Mouse (Mus musculus): ENCODE measurements around the gene Zdhhc14. TPM values are rescaled to one million over a fixed set of nuclear protein-coding genes. Genes with fewer than 3 reads are reported as not detected.

Gene Zdhhc14
- polyA plus RNA-seq, 1 experiment from 2014 or later = 2.2 TPM

DNA sequence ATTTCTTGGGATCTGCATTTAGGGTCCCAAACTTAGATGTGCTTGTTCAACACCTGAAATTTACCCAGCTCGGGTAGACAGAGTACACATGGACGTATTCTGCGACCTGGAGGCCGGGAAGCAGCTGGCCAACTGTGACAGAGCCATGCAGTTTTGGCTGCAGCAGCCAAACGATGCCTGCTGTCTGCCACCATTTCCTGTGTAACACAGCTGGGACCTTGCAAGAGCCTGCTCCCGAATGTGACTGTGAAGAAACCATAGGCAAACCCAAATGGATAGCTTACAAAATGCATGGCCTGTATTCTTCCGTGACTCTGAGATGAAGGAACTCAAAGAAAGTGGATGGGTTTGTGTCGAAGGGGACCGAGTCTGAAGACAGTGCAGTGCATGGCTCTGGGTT is 4.2 kb upstream of the Zdhhc14 start:
- Histone ChIP-seq H3K9me3 (no peaks in the 10 kb centered on the region), H3K4me1 (replicated peaks) (0 out of 2 replicates have a peak, but pooled peaks cover 4% of the 10 kb centered on the region), H3K27ac (no peak overlapping the region), H3K9ac (replicated peaks) (no peak overlapping the region), H3K4me2 (no peak overlapping the region), H3K27me3 (peaks cover 5% of the 10 kb centered on the region), H3K36me3 (no peaks in the 10 kb centered on the region), H3K4me3 (replicated peaks) (no peak overlapping the region)
- WGBS = 56% methylated on average over 9 of the region's 9 CpGs
- ATAC-seq (ENCODE audit: insufficient number of reproducible peaks, insufficient read depth, low FRiP score, low TSS enrichment, low read depth) = no peak

DNA sequence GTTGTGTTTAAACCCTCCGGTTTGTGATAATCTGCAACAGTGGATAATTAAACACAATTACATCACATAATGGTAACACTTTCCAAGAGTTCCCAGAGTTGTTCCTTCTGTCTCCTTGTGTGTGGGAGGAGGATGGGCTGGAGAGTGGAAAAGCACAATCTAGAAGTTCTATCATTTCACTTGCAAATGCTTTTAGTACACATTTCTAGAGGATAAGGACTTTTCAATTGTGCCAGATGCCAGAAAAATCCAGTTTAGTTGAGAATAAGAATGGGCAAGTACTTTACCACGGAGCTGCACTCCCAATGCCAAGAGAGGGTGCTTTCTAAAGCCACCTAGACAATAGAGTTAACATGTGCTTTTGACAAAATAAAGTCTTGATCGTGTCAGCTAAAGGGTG is 2.0 kb upstream of the Zdhhc14 start:
- no peak for ATAC-seq (ENCODE audit: insufficient number of reproducible peaks, insufficient read depth, low FRiP score, low TSS enrichment, low read depth)
- Histone ChIP-seq H3K4me2 (no peak overlapping the region), H3K27me3 (peaks cover 26% of the 10 kb centered on the region), H3K36me3 (no peaks in the 10 kb centered on the region), H3K27ac (no peak overlapping the region), H3K9me3 (no peaks in the 10 kb centered on the region), H3K9ac (replicated peaks) (no peak overlapping the region), H3K4me3 (replicated peaks) (no peak overlapping the region), H3K4me1 (replicated peaks) (peaks cover 13% of the 10 kb centered on the region)
- WGBS = 87% methylated on average over 3 of the region's 3 CpGs

DNA sequence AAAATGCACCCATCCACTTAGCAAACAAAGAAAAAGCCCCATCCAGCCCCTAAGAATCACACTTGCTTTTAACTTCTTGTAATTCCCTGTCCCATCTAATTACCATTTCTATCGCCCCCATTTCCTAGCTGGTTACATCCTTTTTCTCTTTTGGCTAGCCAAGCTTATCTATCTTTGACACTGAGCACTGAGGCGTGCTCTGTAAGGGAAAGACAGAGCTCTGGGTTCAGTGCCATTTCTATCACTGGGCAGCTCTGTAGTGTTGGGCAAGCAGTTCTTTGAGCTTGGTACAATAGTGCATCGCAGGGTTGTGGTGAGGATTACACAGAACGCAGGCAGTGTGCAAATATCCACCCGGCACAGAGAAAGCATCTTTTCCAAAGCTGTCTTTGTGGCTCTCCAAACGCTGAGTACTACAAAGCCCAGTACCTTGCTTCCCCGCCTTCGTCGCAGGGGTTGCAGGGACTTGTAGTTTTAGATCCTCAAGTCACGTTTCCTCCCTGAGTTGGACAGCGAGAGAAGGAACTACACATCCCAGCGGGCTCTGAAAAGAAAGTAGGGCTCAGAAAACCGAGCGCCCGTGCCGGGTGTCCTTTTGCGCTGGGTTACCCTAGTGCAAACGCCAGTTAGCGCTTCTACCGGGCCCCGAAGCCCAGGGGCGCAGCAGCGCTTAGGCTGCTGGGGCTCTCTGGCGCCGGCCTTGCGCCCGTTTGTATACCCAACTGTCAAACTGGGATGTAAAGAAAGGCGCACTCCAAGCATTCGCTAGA is 1.1 kb upstream of the Zdhhc14 start:
- under 1% methylated on average over 29 of the region's 29 CpGs for WGBS
- Histone ChIP-seq H3K4me3 (replicated peaks) (peak overlapping the region; percentile 76), H3K4me1 (replicated peaks) (peaks cover 13% of the 10 kb centered on the region), H3K9ac (replicated peaks) (peak overlapping the region; percentile 70), H3K9me3 (no peaks in the 10 kb centered on the region), H3K27ac (peak overlapping the region; percentile 88), H3K27me3 (peaks cover 29% of the 10 kb centered on the region), H3K4me2 (peak overlapping the region; percentile 99), H3K36me3 (no peaks in the 10 kb centered on the region)
- ATAC-seq (ENCODE audit: insufficient number of reproducible peaks, insufficient read depth, low FRiP score, low TSS enrichment, low read depth) = peak; percentile 90

DNA sequence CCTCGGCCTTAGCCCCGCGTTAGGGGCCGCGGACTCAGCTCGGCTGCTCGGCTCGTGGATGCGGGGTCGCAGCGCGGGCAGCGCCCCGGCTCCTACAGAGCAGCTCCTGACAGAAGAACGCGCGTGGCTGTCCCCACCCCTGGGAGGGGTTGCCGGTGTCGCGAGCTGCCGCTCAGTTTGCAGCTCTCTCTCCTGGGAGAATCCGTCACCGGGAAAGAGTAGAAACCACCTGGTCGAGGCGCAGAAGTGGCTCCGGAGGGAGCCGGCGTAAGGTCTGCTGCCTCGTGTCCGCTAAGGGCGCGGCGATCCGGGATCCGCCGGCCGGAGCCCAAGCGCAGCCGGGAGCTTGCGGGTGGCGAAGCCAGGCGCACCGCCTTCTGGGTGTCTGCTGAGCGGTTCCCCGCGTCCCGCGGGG is 396 bp downstream of the Zdhhc14 start:
- peak overlapping the region; percentile 70 for H3K9ac ChIP-seq (replicated peaks)
- peak; percentile 17; the same call in 1 of the 2 replicates for ATAC-seq (ENCODE audit: insufficient number of reproducible peaks, insufficient read depth, low FRiP score, low TSS enrichment, low read depth)
- H3K4me3 ChIP-seq (replicated peaks) = peak overlapping the region; percentile 76
- no peaks in the 10 kb centered on the region for H3K9me3 ChIP-seq
- peak overlapping the region; percentile 99 for H3K4me2 ChIP-seq
- peaks cover 29% of the 10 kb centered on the region for H3K27me3 ChIP-seq
- under 1% methylated on average over 48 of the region's 48 CpGs for WGBS
- no peaks in the 10 kb centered on the region for H3K36me3 ChIP-seq
- peak overlapping the region; percentile 59; the same call in 1 of the 2 replicates for H3K27ac ChIP-seq
- peaks cover 13% of the 10 kb centered on the region for H3K4me1 ChIP-seq (replicated peaks)

DNA sequence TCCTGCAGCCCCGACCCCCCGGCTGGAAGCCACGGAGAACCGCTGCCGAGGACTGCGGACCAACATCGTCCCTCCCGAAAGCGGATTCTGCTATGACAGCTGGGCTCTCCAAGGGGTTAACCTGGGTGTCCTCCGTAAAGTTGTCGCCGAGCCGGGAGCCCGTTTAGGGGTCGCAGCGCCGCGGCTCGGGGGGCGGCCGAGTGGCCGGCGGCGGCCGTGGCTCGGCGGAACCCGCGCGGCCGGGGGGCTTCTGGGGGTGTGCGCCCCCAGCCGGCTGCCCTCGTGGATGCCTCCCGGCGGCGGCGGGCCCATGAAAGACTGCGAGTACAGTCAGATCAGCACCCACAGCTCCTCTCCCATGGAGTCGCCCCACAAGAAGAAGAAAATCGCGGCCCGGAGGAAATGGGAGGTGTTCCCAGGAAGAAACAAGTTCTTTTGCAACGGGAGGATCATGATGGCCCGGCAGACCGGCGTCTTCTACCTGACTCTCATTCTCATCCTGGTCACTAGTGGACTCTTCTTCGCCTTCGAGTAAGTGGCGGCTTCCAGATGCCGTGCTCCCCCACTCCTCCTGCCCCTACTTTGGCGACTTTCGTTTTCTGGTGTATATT is 909 bp downstream of the Zdhhc14 start:
- Histone ChIP-seq H3K9me3 (no peaks in the 10 kb centered on the region), H3K36me3 (no peaks in the 10 kb centered on the region), H3K4me2 (peak overlapping the region; percentile 99), H3K4me1 (replicated peaks) (peaks cover 13% of the 10 kb centered on the region), H3K27me3 (peaks cover 34% of the 10 kb centered on the region), H3K9ac (replicated peaks) (peak overlapping the region; percentile 70), H3K27ac (peak overlapping the region; percentile 59; the same call in 1 of the 2 replicates), H3K4me3 (replicated peaks) (peak overlapping the region; percentile 76)
- 4% methylated on average over 42 of the region's 53 CpGs for WGBS
- no peak for ATAC-seq (ENCODE audit: insufficient number of reproducible peaks, insufficient read depth, low FRiP score, low TSS enrichment, low read depth)

DNA sequence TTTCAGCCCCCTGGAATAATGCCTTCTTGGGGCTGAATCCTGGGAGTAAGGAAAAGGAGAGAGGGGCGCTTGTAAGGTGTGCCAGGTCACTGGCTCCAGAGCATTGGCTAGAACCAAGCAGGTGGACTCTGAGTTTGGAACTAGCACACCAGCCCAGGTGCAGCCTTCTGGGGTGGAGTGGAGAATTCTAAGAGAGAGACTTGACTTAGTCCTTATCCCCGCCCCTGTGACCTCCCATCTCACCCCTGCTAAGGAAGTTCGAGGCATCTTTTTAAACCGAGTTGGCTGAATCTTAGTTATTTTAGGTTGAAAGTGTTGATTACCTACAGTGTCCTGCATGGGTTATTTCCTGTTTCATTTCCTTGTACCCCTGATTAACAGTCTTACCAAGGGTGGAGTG is 1.5 kb downstream of the Zdhhc14 start:
- no peaks in the 10 kb centered on the region for H3K36me3 ChIP-seq
- peaks cover 34% of the 10 kb centered on the region for H3K27me3 ChIP-seq
- H3K27ac ChIP-seq = no peak overlapping the region
- peaks cover 13% of the 10 kb centered on the region for H3K4me1 ChIP-seq (replicated peaks)
- 16% methylated on average over 4 of the region's 4 CpGs for WGBS
- H3K9me3 ChIP-seq = no peaks in the 10 kb centered on the region
- peak overlapping the region; percentile 70; the same call in 1 of the 2 replicates for H3K9ac ChIP-seq (replicated peaks)
- ATAC-seq (ENCODE audit: insufficient number of reproducible peaks, insufficient read depth, low FRiP score, low TSS enrichment, low read depth) = no peak
- peak overlapping the region; percentile 99 for H3K4me2 ChIP-seq
- H3K4me3 ChIP-seq (replicated peaks) = peak overlapping the region; percentile 76

DNA sequence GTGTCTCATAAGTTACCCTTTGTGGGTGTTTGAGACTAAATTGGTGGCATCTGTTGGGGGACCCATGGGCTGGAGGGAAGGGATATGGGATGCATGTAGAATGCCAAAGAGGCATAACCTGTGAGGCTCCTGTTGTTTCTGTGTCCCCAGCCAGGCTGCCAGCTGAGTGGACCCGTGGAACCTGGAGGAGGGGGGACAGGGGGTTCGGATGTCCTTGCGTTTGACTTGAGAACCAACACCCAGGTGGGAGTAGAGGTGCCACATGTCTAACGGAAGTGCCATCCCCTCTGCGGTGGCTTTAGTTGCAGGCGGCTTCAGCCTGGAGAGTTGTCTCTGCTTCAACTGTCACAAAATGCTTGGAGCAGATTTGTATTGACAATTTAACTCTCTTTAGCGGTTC is 2.5 kb downstream of the Zdhhc14 start:
- peaks cover 34% of the 10 kb centered on the region for H3K27me3 ChIP-seq
- 84% methylated on average over 7 of the region's 7 CpGs for WGBS
- H3K36me3 ChIP-seq = no peaks in the 10 kb centered on the region
- H3K4me2 ChIP-seq = 0 out of 2 replicates have a peak overlapping the region, but pooled peaks have one; percentile 99
- no peak overlapping the region for H3K9ac ChIP-seq (replicated peaks)
- no peak overlapping the region for H3K4me3 ChIP-seq (replicated peaks)
- no peak for ATAC-seq (ENCODE audit: insufficient number of reproducible peaks, insufficient read depth, low FRiP score, low TSS enrichment, low read depth)
- peaks cover 13% of the 10 kb centered on the region for H3K4me1 ChIP-seq (replicated peaks)
- no peak overlapping the region for H3K27ac ChIP-seq
- no peaks in the 10 kb centered on the region for H3K9me3 ChIP-seq

DNA sequence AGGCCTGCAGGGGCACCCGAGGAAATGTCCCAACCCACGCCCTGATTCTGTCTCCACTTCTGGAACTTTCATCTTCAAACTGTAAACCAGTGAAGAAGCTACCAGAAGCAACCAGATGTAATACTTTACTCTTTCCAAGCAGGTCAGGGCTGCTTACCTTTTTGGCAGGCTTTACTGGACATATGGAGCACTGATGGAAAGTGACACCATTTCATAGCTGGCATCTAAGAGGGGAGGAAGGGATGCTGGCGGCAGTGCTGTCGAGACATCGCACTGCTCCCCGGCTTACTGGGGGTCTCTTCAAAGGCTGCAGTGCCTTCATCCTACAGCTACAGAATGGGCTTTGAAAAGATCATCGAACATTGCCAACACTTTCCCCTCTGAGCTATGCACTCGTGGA is 5.3 kb downstream of the Zdhhc14 start:
- H3K4me2 ChIP-seq = no peak overlapping the region
- no peak for ATAC-seq (ENCODE audit: insufficient number of reproducible peaks, insufficient read depth, low FRiP score, low TSS enrichment, low read depth)
- no peaks in the 10 kb centered on the region for H3K9me3 ChIP-seq
- peaks cover 33% of the 10 kb centered on the region for H3K27me3 ChIP-seq
- peaks cover 10% of the 10 kb centered on the region for H3K4me1 ChIP-seq (replicated peaks)
- H3K36me3 ChIP-seq = no peaks in the 10 kb centered on the region
- 85% methylated on average over 8 of the region's 8 CpGs for WGBS
- no peak overlapping the region for H3K9ac ChIP-seq (replicated peaks)
- H3K27ac ChIP-seq = no peak overlapping the region
- H3K4me3 ChIP-seq (replicated peaks) = no peak overlapping the region

DNA sequence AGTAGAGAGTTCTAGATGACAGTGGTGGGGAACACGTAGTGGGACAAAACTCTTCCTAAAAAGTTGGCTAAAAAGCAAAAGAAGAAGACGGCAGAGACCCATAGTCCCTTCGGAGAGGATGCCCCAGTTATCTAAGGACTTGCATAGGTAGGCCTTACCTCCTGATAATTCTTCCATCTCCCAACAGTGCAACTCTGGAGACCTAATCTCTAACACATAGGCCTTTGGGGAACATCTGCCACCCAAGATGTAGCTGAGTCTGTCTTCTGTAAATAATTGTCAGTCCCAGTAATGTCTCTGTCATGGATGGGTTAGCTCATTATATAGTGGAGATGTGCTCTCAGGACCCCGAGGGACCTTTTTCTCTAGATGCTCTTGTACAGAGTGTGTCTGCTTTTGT is 6.6 kb downstream of the Zdhhc14 start:
- peaks cover 20% of the 10 kb centered on the region for H3K27me3 ChIP-seq
- no peak for ATAC-seq (ENCODE audit: insufficient number of reproducible peaks, insufficient read depth, low FRiP score, low TSS enrichment, low read depth)
- no peak overlapping the region for H3K4me3 ChIP-seq (replicated peaks)
- H3K4me2 ChIP-seq = no peak overlapping the region
- H3K9ac ChIP-seq (replicated peaks) = no peak overlapping the region
- H3K4me1 ChIP-seq (replicated peaks) = peaks cover 2% of the 10 kb centered on the region; the same call in 1 of the 2 replicates
- no peaks in the 10 kb centered on the region for H3K36me3 ChIP-seq
- no peak overlapping the region for H3K27ac ChIP-seq
- 83% methylated on average over 4 of the region's 4 CpGs for WGBS
- H3K9me3 ChIP-seq = no peaks in the 10 kb centered on the region

DNA sequence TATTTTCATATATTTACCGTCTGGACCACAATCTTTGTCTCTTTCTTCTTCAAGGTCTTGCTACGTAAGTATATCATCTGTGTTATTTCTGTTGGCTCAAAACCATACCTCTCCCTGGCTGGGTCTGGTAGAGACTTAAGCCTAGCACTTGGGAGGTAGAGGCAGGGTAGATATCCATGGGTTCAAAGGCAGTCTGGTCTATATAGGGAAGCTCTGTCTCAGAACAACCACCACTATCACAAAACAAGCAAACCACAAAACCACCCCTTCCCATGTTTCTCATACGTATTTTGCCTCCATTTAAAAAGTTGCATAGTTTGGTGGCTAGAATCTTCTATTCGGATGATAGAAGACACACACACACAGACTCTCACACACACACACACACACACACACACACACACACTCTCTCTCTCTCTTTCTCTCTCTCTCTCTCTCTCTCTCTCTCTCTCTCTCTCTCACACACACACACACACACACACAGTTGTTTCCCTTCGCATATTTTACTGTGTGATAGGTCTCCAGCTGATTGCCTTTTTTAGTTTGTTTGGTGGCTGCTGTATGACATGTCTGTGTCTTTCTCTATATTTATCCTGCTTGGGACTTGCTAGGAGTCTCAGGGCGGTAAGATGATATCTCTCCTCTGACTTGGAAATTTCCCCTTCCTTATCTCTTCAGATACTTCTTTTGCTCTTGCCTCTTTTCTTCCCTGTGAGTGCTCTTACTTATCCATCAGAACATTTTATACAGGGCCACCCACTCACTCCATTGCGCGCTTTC is 11.8 kb downstream of the Zdhhc14 start:
- Histone ChIP-seq H3K4me3 (replicated peaks) (no peak overlapping the region), H3K9me3 (no peaks in the 10 kb centered on the region), H3K9ac (replicated peaks) (no peak overlapping the region), H3K4me1 (replicated peaks) (peaks cover 3% of the 10 kb centered on the region; the same call in 1 of the 2 replicates), H3K27ac (no peak overlapping the region), H3K36me3 (no peaks in the 10 kb centered on the region), H3K27me3 (no peaks in the 10 kb centered on the region), H3K4me2 (no peak overlapping the region)
- WGBS = 87% methylated on average over 8 of the region's 8 CpGs
- ATAC-seq (ENCODE audit: insufficient number of reproducible peaks, insufficient read depth, low FRiP score, low TSS enrichment, low read depth) = no peak

DNA sequence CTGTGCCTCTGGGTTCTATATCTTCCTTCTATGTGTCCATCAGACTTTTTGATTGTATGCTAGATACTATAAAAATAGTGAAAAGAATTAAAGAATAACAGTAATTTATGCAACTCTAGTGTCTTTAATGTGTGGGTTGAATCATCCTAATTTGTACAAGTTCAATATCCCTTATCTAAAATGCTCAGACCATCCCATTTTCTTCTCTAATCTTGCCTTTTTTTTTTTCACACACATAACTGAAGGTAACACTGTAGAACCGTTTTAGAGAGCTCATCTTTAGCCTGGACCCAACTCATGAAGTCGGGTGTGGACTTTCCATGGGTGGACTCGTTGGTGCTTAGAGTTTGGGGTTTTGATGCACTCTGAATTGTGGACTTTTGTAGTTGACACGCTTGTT is 12.6 kb downstream of the Zdhhc14 start:
- ATAC-seq (ENCODE audit: insufficient number of reproducible peaks, insufficient read depth, low FRiP score, low TSS enrichment, low read depth) = no peak
- WGBS = 76% methylated on average over 4 of the region's 4 CpGs

More for the DNA sequence above, 12.6 kb downstream of the Zdhhc14 start:
- Histone ChIP-seq H3K9ac (replicated peaks) (no peak overlapping the region), H3K27ac (no peak overlapping the region), H3K36me3 (no peaks in the 10 kb centered on the region), H3K4me2 (no peak overlapping the region), H3K9me3 (no peaks in the 10 kb centered on the region), H3K27me3 (no peaks in the 10 kb centered on the region), H3K4me3 (replicated peaks) (no peak overlapping the region), H3K4me1 (replicated peaks) (peaks cover 3% of the 10 kb centered on the region; the same call in 1 of the 2 replicates)

Data from limb, embryonic 12.5 days (tissue).